Mouse (Mus musculus) hindbrain, embryonic 13.5 days (tissue): ENCODE results near the gene Ttc9c. TPM values are rescaled to one million over a fixed set of nuclear protein-coding genes. Genes with fewer than 3 reads are reported as not detected.

Source experiments
- ATAC-seq: fragments of 200-750 bp; cut with Nextera tagmentation; 2 replicates; pipeline ENCODE4 v1.8.0; 2017; ENCODE audit warnings: moderate TSS enrichment; ENCODE audit not compliant: low FRiP score
- H3K27ac ChIP-seq: fragments of 300-500 bp; sonication (generic); 2 replicates; pipeline ENCODE4 v1.5.1; 2015; ENCODE audit warnings: inconsistent platforms, mild to moderate bottlenecking, moderate library complexity
- H3K27me3 ChIP-seq: fragments of 300-500 bp; sonication (generic); 2 replicates; pipeline ENCODE4 v1.6.1; 2015; ENCODE audit warnings: mild to moderate bottlenecking, inconsistent platforms
- H3K36me3 ChIP-seq: fragments of 300-500 bp; sonication (generic); 2 replicates; pipeline ENCODE4 v1.6.1; 2015; ENCODE audit warnings: mild to moderate bottlenecking, inconsistent platforms
- H3K4me1 ChIP-seq: fragments of 300-500 bp; sonication (generic); replicated peaks from 2 replicates; pipeline ENCODE4 v1.6.1; 2015; ENCODE audit warnings: inconsistent platforms
- H3K4me2 ChIP-seq: fragments of 300-500 bp; sonication (generic); 2 replicates; pipeline ENCODE4 v1.6.1; 2015; ENCODE audit warnings: inconsistent platforms, mild to moderate bottlenecking, moderate library complexity
- H3K4me3 ChIP-seq: fragments of 300-500 bp; sonication (generic); 2 replicates; pipeline ENCODE4 v1.5.1; 2015; ENCODE audit warnings: mild to moderate bottlenecking, inconsistent platforms
- H3K9ac ChIP-seq: fragments of 300-500 bp; sonication (generic); 2 replicates; pipeline ENCODE4 v1.6.1; 2015; ENCODE audit warnings: mild to moderate bottlenecking, inconsistent platforms
- H3K9me3 ChIP-seq: fragments of 300-500 bp; sonication (generic); 2 replicates; pipeline ENCODE4 v1.6.1; 2016; ENCODE audit warnings: inconsistent platforms
- WGBS: fragments of 180-500 bp; shearing (Covaris S2); methylation state at CpG from one replicate; pipeline ENCODE4 v1.1.7; 2015; 5-methylcytosine and 5-hydroxymethylcytosine counted together
- polyA plus RNA-seq: library from polyadenylated mRNA; unstranded; fragments of >200 nt; fragmentation: Nextera tagmentation; extraction: Ambion mirVana; gene quantifications from 2 replicates; pipeline ENCODE4 v1.2.1, GENCODE M21; 2015

Ttc9c gene
- polyA plus RNA-seq, 1 experiment from 2014 or later, result 60.4 TPM

DNA sequence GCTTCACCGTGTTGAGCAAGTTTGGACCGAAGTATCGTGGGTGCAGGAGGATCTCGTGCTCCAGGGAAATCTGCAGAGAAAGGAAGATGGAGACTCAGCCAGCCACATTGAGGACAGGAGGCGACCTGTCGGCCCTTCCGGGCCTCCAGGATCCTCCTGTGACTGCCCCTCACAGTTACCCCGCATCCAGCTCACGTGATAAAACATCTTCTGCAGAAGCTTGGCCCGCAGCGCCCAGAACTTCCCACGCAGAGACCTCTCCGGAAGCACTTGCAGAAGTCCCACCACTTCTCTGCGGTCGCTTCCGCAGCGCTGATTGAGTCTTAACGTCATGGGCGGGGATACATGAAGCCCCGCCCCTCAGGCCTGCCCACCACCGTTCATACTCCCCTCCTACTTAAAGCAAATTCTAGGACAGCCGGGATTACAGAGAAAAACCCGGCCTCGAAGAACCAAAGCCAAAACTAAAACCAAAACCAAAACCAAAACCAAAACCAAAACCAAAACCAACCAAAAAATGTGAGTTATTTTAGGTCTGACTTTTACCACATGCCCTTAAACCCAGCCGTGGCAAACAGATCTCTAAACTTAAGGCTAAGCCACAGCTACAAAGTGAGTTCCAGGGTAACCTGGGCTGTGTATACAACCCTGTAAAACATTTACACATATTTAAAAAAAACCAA is 20.7 kb downstream of the Ttc9c start, which contains the start of gene Polr2g:
Polr2g (minus strand) TSS at position 314 of the 683 bp plus-strand sequence.
- Histone ChIP-seq H3K9ac (peak within 1 kb of the TSS; percentile 86), H3K36me3 (peaks cover 27% of the 10 kb centered on the region), H3K27me3 (no peaks in the 10 kb centered on the region), H3K9me3 (no peaks in the 10 kb centered on the region), H3K4me1 (peaks cover 25% of the 10 kb centered on the region), H3K4me2 (peak within 1 kb of the TSS; percentile 97), H3K27ac (peak within 1 kb of the TSS; percentile 71), H3K4me3 (peak within 1 kb of the TSS; percentile 80)
- 2% methylated on average over 25 of the region's 25 CpGs for WGBS
- ATAC-seq, result peak; percentile 70

DNA sequence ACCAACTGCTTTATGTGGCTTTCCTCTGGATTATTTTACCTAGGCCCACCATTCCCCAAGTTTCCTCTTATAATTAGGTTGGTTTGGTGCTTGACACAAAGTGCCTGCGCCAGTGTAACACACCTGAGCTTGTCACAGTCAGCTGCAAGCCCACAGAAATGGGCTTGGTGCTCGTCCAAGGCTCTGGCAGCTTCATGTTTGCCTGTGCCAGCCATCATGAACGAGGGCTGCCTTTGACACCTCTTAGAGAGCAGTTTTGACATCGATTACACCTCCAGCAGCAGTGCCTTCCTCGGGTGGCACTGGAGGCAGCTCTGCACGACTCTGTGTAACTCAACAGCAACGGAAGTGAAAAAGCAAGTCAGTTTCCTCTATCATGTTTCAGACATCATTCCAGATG is 29.0 kb downstream of the Ttc9c start:
- Histone ChIP-seq H3K9me3 (no peaks in the 10 kb centered on the region), H3K9ac (no peak overlapping the region), H3K36me3 (peaks cover 37% of the 10 kb centered on the region), H3K4me2 (no peak overlapping the region), H3K27me3 (no peaks in the 10 kb centered on the region), H3K4me3 (no peak overlapping the region), H3K27ac (no peak overlapping the region), H3K4me1 (peaks cover 16% of the 10 kb centered on the region)
- no peak for ATAC-seq
- 91% methylated on average over 7 of the region's 7 CpGs for WGBS

- Histone ChIP-seq H3K4me3 (no peak overlapping the region), H3K36me3 (peaks cover 27% of the 10 kb centered on the region), H3K27me3 (no peaks in the 10 kb centered on the region), H3K27ac (peak overlapping the region; percentile 58; the same call in 1 of the 2 replicates), H3K9ac (peak overlapping the region; percentile 53), H3K9me3 (no peaks in the 10 kb centered on the region), H3K4me1 (peaks cover 18% of the 10 kb centered on the region), H3K4me2 (no peak overlapping the region)
- 38% methylated on average over 1 of the region's 1 CpGs for WGBS
- no peak for ATAC-seq
Observed at GRCm38 (mm10) chr19:8789171-8789570, 30.0 kb downstream of the Ttc9c start.

DNA sequence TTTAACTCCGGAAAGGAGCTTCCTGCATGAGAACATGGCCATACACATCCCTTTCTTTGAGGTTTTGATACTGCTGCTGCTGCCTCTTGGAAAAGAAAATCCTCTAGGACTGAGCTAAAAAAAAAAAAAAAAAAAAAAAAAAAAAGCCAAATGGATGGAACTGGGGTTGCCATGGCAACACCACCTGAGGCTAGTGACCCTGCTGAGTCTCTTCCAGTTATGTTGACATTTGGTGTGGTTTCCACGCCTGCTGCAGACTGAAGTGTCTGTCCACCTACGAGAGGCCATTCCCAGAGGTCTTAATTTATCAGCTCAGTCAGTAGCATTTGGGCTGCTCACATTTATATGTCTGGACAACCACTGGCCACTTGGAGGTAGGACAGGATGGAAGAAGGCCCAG is 30.6 kb downstream of the Ttc9c start:
- Histone ChIP-seq H3K4me3 (no peak overlapping the region), H3K9ac (peak overlapping the region; percentile 53), H3K9me3 (no peaks in the 10 kb centered on the region), H3K36me3 (peaks cover 24% of the 10 kb centered on the region), H3K4me1 (peaks cover 18% of the 10 kb centered on the region), H3K27ac (peak overlapping the region; percentile 58; the same call in 1 of the 2 replicates), H3K27me3 (no peaks in the 10 kb centered on the region), H3K4me2 (no peak overlapping the region)
- ATAC-seq, result no peak
- WGBS, result 19% methylated on average over 3 of the region's 3 CpGs

DNA sequence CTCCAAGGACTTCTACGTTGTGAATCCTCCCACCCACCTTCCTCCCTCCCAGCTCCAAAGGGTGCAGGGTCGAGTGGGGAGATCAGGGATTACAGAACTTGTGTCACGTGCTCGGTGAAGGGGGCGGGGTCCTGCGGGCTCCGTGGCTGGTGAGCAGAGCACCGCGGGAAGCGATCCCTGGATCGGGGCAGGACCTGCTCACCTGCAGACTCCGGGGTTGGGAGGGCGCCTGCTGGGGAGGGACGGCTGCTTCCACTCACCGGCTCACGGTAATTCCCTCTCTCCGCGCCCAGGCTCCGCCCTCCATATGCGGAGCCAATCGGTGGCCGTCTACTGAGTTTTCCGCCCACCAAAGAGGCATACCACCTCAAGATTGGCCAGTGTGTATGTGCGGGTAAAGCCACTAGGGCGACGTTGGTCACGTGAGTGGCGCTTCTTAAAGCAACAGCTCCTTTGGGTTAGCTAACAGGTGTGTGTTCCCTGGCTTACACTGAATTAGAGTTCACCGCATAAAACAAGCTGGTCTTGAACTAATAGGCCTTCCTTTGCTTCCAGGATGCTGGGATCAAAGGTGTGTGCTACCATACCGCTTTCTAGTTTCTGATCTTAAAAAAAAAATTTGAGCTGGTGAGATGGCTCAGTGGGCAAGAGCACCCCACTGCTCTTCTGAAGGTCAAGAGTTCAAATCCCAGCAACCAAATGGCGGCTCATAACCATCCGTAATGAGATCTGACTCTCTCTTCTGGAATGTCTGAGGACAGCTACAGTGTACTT is 32.9 kb downstream of the Ttc9c start, which contains the start of gene Taf6l:
Taf6l (minus strand) TSS at position 410 of the 774 bp plus-strand sequence.
- under 1% methylated on average over 32 of the region's 32 CpGs for WGBS
- Histone ChIP-seq H3K9me3 (no peaks in the 10 kb centered on the region), H3K27me3 (no peaks in the 10 kb centered on the region), H3K9ac (peak within 1 kb of the TSS; percentile 77), H3K4me2 (peak within 1 kb of the TSS; percentile 78), H3K4me1 (peaks cover 18% of the 10 kb centered on the region), H3K4me3 (peak within 1 kb of the TSS; percentile 69), H3K27ac (peak within 1 kb of the TSS; percentile 82), H3K36me3 (peaks cover 32% of the 10 kb centered on the region)
- ATAC-seq, result peak; percentile 99

GRCm38 (mm10) chr19:8774951-8775421 is 44.1 kb downstream of the Ttc9c start:
- peaks cover 30% of the 10 kb centered on the region for H3K36me3 ChIP-seq
- H3K9ac ChIP-seq, result peak overlapping the region; percentile 89
- H3K4me2 ChIP-seq, result peak overlapping the region; percentile 99
- H3K27ac ChIP-seq, result peak overlapping the region; percentile 99
- H3K4me3 ChIP-seq, result peak overlapping the region; percentile 69
- H3K9me3 ChIP-seq, result no peaks in the 10 kb centered on the region
- ATAC-seq, result peak; percentile 58
- H3K27me3 ChIP-seq, result no peaks in the 10 kb centered on the region
- WGBS, result 6% methylated on average over 20 of the region's 20 CpGs
- H3K4me1 ChIP-seq, result peaks cover 42% of the 10 kb centered on the region

- peaks cover 42% of the 10 kb centered on the region for H3K4me1 ChIP-seq
- H3K9me3 ChIP-seq, result no peaks in the 10 kb centered on the region
- H3K4me3 ChIP-seq, result peak within 1 kb of the TSS; percentile 69
- H3K27me3 ChIP-seq, result no peaks in the 10 kb centered on the region
- peak within 1 kb of the TSS; percentile 99 for H3K27ac ChIP-seq
- peaks cover 34% of the 10 kb centered on the region for H3K36me3 ChIP-seq
- peak; percentile 95 for ATAC-seq
- WGBS, result under 1% methylated on average over 68 of the region's 68 CpGs
- H3K4me2 ChIP-seq, result peak within 1 kb of the TSS; percentile 99
- peak within 1 kb of the TSS; percentile 89 for H3K9ac ChIP-seq
Observed at GRCm38 (mm10) chr19:8774086-8774835, 44.9 kb downstream of the Ttc9c start, which contains the start of gene Tmem179b. Tmem179b (minus strand) TSS chr19:8774467.

- peak overlapping the region; percentile 89 for H3K9ac ChIP-seq
- H3K36me3 ChIP-seq, result peaks cover 37% of the 10 kb centered on the region
- H3K4me1 ChIP-seq, result peaks cover 42% of the 10 kb centered on the region
- no peak for ATAC-seq
- 59% methylated on average over 6 of the region's 6 CpGs for WGBS
- H3K27me3 ChIP-seq, result no peaks in the 10 kb centered on the region
- peak overlapping the region; percentile 69 for H3K4me3 ChIP-seq
- no peaks in the 10 kb centered on the region for H3K9me3 ChIP-seq
- peak overlapping the region; percentile 55; the same call in 1 of the 2 replicates for H3K27ac ChIP-seq
- peak overlapping the region; percentile 99 for H3K4me2 ChIP-seq
Observed at GRCm38 (mm10) chr19:8773409-8773808, 45.7 kb downstream of the Ttc9c start.

GRCm38 (mm10) chr19:8772996-8773395 is 46.1 kb downstream of the Ttc9c start:
- peaks cover 42% of the 10 kb centered on the region for H3K4me1 ChIP-seq
- peaks cover 37% of the 10 kb centered on the region for H3K36me3 ChIP-seq
- no peak for ATAC-seq
- H3K9me3 ChIP-seq, result no peaks in the 10 kb centered on the region
- peak overlapping the region; percentile 55; the same call in 1 of the 2 replicates for H3K27ac ChIP-seq
- peak overlapping the region; percentile 89; the same call in 1 of the 2 replicates for H3K9ac ChIP-seq
- H3K4me2 ChIP-seq, result peak overlapping the region; percentile 99
- no peaks in the 10 kb centered on the region for H3K27me3 ChIP-seq
- peak overlapping the region; percentile 69 for H3K4me3 ChIP-seq
- 83% methylated on average over 5 of the region's 5 CpGs for WGBS

GRCm38 (mm10) chr19:8770567-8771270 is 48.4 kb downstream of the Ttc9c start, which contains the start of gene Tmem223:
Tmem223 (plus strand) TSS chr19:8770996.
- Histone ChIP-seq H3K27ac (peak within 1 kb of the TSS; percentile 93), H3K4me1 (peaks cover 36% of the 10 kb centered on the region), H3K9me3 (no peaks in the 10 kb centered on the region), H3K9ac (peak within 1 kb of the TSS; percentile 96), H3K36me3 (peaks cover 58% of the 10 kb centered on the region), H3K4me3 (peak within 1 kb of the TSS; percentile 79), H3K4me2 (peak within 1 kb of the TSS; percentile 73), H3K27me3 (no peaks in the 10 kb centered on the region)
- peak; percentile 25 for ATAC-seq
- 21% methylated on average over 29 of the region's 29 CpGs for WGBS

DNA sequence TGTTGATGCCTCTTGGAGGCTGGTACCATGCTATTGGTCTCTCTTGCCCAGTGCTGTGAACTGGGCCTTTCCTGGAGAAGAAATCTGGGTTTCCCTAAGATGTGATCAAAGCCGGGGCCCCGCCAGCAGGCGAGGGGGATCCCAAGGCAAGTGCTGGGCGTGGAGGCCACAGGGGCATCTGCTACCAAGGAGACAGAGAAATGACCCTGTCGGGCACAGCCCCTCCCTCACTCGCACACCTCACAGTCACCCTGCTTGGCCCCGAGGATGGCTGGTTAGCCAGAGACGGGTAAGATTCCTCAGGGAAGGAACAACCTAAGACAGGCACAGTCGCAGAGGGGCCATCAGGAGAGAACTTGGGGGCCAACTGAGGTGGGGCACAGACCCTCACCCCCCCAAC is 53.6 kb downstream of the Ttc9c start:
- Histone ChIP-seq H3K4me2 (no peak overlapping the region), H3K4me3 (no peak overlapping the region), H3K9me3 (no peaks in the 10 kb centered on the region), H3K27ac (no peak overlapping the region), H3K36me3 (peaks cover 84% of the 10 kb centered on the region), H3K9ac (no peak overlapping the region), H3K27me3 (no peaks in the 10 kb centered on the region), H3K4me1 (peaks cover 4% of the 10 kb centered on the region; the same call in 1 of the 2 replicates)
- 99% methylated on average over 9 of the region's 9 CpGs for WGBS
- no peak for ATAC-seq
